Mouse (Mus musculus): ENCODE data around the gene Rnf213. TPM values are rescaled to one million over a fixed set of nuclear protein-coding genes. Genes with fewer than 3 reads are reported as not detected.

The Rnf213 gene
- total RNA-seq, 1 experiment from 2014 or later, result 78.2 TPM

Other genes with a start within 250 kb of the Rnf213 start
- gene Tbc1d16, start 164.6 kb upstream of the Rnf213 start, total RNA-seq (2017), result 3.5 and 4.3 TPM in 2 replicates
- 11.5 and 24.3 TPM in 2 replicates for gene Ccdc40, start 164.5 kb upstream of the Rnf213 start, total RNA-seq (2017)
- 19.6 and 33.4 TPM in 2 replicates for gene Gaa, start 125.2 kb upstream of the Rnf213 start, total RNA-seq (2017)
- 212 and 226 TPM in 2 replicates for gene Eif4a3, start 93.0 kb upstream of the Rnf213 start, total RNA-seq (2017)
- gene Card14, start 85.3 kb upstream of the Rnf213 start, total RNA-seq (2017), result not detected in 2 replicates
- 4.3 and 6.7 TPM in 2 replicates for gene Sgsh, start 37.6 kb upstream of the Rnf213 start, total RNA-seq (2017)
- gene Slc26a11, start 37.5 kb upstream of the Rnf213 start, total RNA-seq (2017), result 0.44 and 1.4 TPM in 2 replicates
- gene Endov, start 98.2 kb downstream of the Rnf213 start, total RNA-seq (2017), result 5.7 and 14.6 TPM in 2 replicates
- gene Nptx1, start 154.7 kb downstream of the Rnf213 start, total RNA-seq (2017), result not detected in 2 replicates
- gene Rptor, start 209.8 kb downstream of the Rnf213 start, total RNA-seq (2017), result 17.6 and 18.6 TPM in 2 replicates

Measured in common myeloid progenitor, adult 5-6 weeks (primary cell).